27 mouse cellular contexts compared by ENCODE assay signal in the genomic region with DNA sequence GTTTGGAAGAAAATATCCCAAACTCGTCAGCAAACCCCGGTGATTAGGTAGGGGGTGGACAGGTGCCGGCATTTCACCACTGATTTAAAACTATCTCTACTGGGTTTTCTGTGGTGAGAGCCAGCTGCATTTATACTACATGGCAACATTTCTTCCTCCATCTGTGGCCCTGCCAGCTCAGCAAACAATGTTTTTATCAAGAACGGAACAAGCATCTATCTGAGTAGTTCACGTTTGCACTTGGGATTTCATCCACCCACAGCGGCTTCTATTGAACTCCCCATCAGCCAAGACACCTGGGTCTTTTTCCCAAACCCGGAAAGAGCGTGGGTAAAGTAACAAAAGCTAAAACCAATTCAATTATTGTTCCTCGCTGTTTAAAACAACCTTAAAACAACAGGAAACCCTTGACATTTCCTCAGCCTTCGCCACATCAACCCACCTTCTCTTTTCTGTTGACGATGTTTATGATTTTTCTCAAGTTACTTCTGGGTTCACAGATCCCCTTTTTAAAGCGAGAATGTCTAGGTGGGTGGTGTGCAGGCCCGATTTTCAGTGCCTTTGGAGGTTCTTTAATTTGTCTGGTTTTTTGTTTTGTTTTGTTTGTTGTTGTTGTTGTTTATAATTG. TPM values are rescaled to one million over a fixed set of nuclear protein-coding genes. Genes with fewer than 3 reads are reported as not detected.
DNase-seq lines count a peak whose midpoint lies in the region; ATAC-seq and TF ChIP-seq lines count a peak whose summit lies in the region.
"Had no signal": no experiment of that assay in that cellular context is flagged by ENCODE, and none has a peak within 500 bp of the region (broad histone marks: within the 10 kb centered on the region; RNA-seq: fewer than 3 reads in every experiment).

No protein-coding gene starts in this region.

- no peak for TF ChIP-seq CTCF in MEL (IDR thresholded peaks at IDR 0.05 in 2 of 3, conservative IDR thresholded peaks at IDR 0.05 in 1 of 3; ENCODE audit: control insufficient read depth in 1 of 3, insufficient read depth in 1 of 3, low read depth in 2 of 3, low read length in 3 of 3, poor library complexity in 1 of 3, severe bottlenecking in 1 of 3)

- no peak overlapping the region for H3K4me2 ChIP-seq in midbrain, embryonic 16.5 days (ENCODE audit: low read length)
- no peak overlapping the region for H3K4me2 ChIP-seq in liver, embryonic 12.5 days
- H3K4me2 ChIP-seq: forebrain, embryonic 13.5 days; heart, embryonic 15.5 days; hindbrain, embryonic 13.5 days; kidney, embryonic 15.5 days; limb, embryonic 13.5 days; liver, embryonic 11.5 days; midbrain, embryonic 12.5 days; stomach, embryonic 15.5 days had no signal

- no peak for TF ChIP-seq POLR2A in MEL (IDR thresholded peaks at IDR 0.05; ENCODE audit: control insufficient read depth in 1 of 2, insufficient read depth in 1 of 2, low read depth in 1 of 2, low read length in 2 of 2, poor library complexity in 1 of 2)

- intact Hi-C loops in left cerebral cortex, postnatal 25 days (cut with DNase I): no loop called here

- H3K27me3 ChIP-seq in MEL (ENCODE audit: control insufficient read depth in 1 of 2, insufficient read depth in 2 of 2, low read length in 2 of 2): no peaks in the 10 kb centered on the region
- H3K27me3 ChIP-seq in midbrain, embryonic 16.5 days (ENCODE audit: control insufficient read depth, insufficient read depth, low read depth, low read length): no peaks in the 10 kb centered on the region
- no peaks in the 10 kb centered on the region for H3K27me3 ChIP-seq in liver, embryonic 12.5 days (replicated peaks)
- H3K27me3 ChIP-seq: forebrain, embryonic 13.5 days; heart, embryonic 15.5 days; hindbrain, embryonic 13.5 days; kidney, embryonic 15.5 days; limb, embryonic 13.5 days; midbrain, embryonic 12.5 days; stomach, embryonic 15.5 days had no signal

- DNase-seq in CD4-positive, CD25-positive, alpha-beta regulatory T cell, adult 2 months (ENCODE audit: low read depth, low spot score): peak; percentile 28
- DNase-seq in MEL (ENCODE audit: low read depth, low spot score): no peak
- DNase-seq in induced T-regulatory cell, adult 2 months (ENCODE audit: low read depth): peak; percentile 47
- peak; percentile 25 for DNase-seq in thymus, postnatal 14 days
- no peak for DNase-seq in adrenal gland, adult 8-10 months
- DNase-seq in left cerebral cortex, postnatal 25 days (ENCODE audit: low spot score in 2 of 2): no peak
- DNase-seq: adrenal gland, adult 2 months; cerebellum, adult 2 months; cerebellum, postnatal 14 days; gastrocnemius, postnatal 14 days; kidney, adult 11 months; kidney, postnatal 25 days; liver, postnatal 0 days; retina, postnatal 1 day; right cerebral cortex, postnatal 14 days had no signal

- H3K36me3 ChIP-seq in MEL (ENCODE audit: control insufficient read depth in 1 of 2, insufficient read depth in 2 of 2, low read length in 2 of 2): peaks cover 0 to 13% of the 10 kb centered on the region in 2 experiments; a peak in 2 of 4 replicates
- no peaks in the 10 kb centered on the region for H3K36me3 ChIP-seq in midbrain, embryonic 16.5 days (ENCODE audit: control insufficient read depth, insufficient read depth, low read length)
- H3K36me3 ChIP-seq in liver, embryonic 12.5 days: no peaks in the 10 kb centered on the region
- H3K36me3 ChIP-seq: heart, embryonic 10.5 days; heart, embryonic 15.5 days; hindbrain, embryonic 13.5 days; kidney, embryonic 15.5 days; limb, embryonic 13.5 days; midbrain, embryonic 12.5 days; stomach, embryonic 15.5 days had no signal

- no peaks in the 10 kb centered on the region for H3K9me3 ChIP-seq in MEL (replicated peaks; ENCODE audit: insufficient read depth, low read length)
- no peaks in the 10 kb centered on the region for H3K9me3 ChIP-seq in midbrain, embryonic 16.5 days (replicated peaks; ENCODE audit: control insufficient read depth, low read length, poor library complexity, severe bottlenecking)
- no peaks in the 10 kb centered on the region for H3K9me3 ChIP-seq in liver, embryonic 12.5 days (replicated peaks)
- H3K9me3 ChIP-seq: forebrain, embryonic 13.5 days; heart, embryonic 10.5 days; heart, embryonic 15.5 days; hindbrain, embryonic 13.5 days; kidney, embryonic 15.5 days; limb, embryonic 13.5 days; midbrain, embryonic 12.5 days; stomach, embryonic 15.5 days had no signal

- H3K4me1 ChIP-seq in MEL (ENCODE audit: control insufficient read depth in 1 of 2, insufficient read depth in 2 of 2, low read length in 2 of 2): peaks cover 9 to 11% of the 10 kb centered on the region in 2 experiments
- no peaks in the 10 kb centered on the region for H3K4me1 ChIP-seq in midbrain, embryonic 16.5 days (ENCODE audit: control insufficient read depth, insufficient read depth, low read length)
- no peaks in the 10 kb centered on the region for H3K4me1 ChIP-seq in liver, embryonic 12.5 days
- H3K4me1 ChIP-seq: forebrain, embryonic 13.5 days; heart, embryonic 10.5 days; heart, embryonic 15.5 days; hindbrain, embryonic 13.5 days; kidney, embryonic 15.5 days; limb, embryonic 13.5 days; midbrain, embryonic 12.5 days; stomach, embryonic 15.5 days had no signal

- 78% methylated on average over 13 of the region's 13 CpGs for WGBS in midbrain, embryonic 16.5 days
- 53% methylated on average over 13 of the region's 13 CpGs for WGBS in liver, embryonic 12.5 days (ENCODE audit: insufficient replicate concordance)

- no peaks in the 10 kb centered on the region for H3K79me2 ChIP-seq in MEL (ENCODE audit: control insufficient read depth, insufficient read depth, low read length, poor library complexity)

- H3K4me3 ChIP-seq in MEL (ENCODE audit: control insufficient read depth in 1 of 2, insufficient read depth in 1 of 2, low read depth in 2 of 2, low read length in 2 of 2): no peak overlapping the region
- no peak overlapping the region for H3K4me3 ChIP-seq in midbrain, embryonic 16.5 days (ENCODE audit: low read depth, low read length)
- no peak overlapping the region for H3K4me3 ChIP-seq in liver, embryonic 12.5 days
- H3K4me3 ChIP-seq: forebrain, embryonic 13.5 days; heart, embryonic 10.5 days; heart, embryonic 15.5 days; hindbrain, embryonic 13.5 days; kidney, embryonic 15.5 days; limb, embryonic 13.5 days; midbrain, embryonic 12.5 days; stomach, embryonic 15.5 days had no signal

- no peak for ATAC-seq in midbrain, embryonic 16.5 days
- ATAC-seq in liver, embryonic 12.5 days: no peak
- ATAC-seq: forebrain, embryonic 13.5 days; liver, postnatal 0 days had no signal

- no peak overlapping the region for H3K27ac ChIP-seq in MEL (ENCODE audit: control insufficient read depth, low read depth, low read length)
- no peak overlapping the region for H3K27ac ChIP-seq in midbrain, embryonic 16.5 days (ENCODE audit: low read length)
- H3K27ac ChIP-seq in liver, embryonic 12.5 days: no peak overlapping the region
- H3K27ac ChIP-seq: forebrain, embryonic 13.5 days; heart, embryonic 10.5 days; heart, embryonic 15.5 days; hindbrain, embryonic 13.5 days; kidney, embryonic 15.5 days; limb, embryonic 13.5 days; midbrain, embryonic 12.5 days; stomach, embryonic 15.5 days had no signal

- H3K9ac ChIP-seq in MEL (ENCODE audit: control insufficient read depth, low read depth, low read length, poor library complexity, severe bottlenecking): no peak overlapping the region
- H3K9ac ChIP-seq in midbrain, embryonic 16.5 days (ENCODE audit: low read depth, low read length): no peak overlapping the region
- no peak overlapping the region for H3K9ac ChIP-seq in liver, embryonic 12.5 days
- H3K9ac ChIP-seq: forebrain, embryonic 13.5 days; heart, embryonic 15.5 days; hindbrain, embryonic 13.5 days; kidney, embryonic 15.5 days; limb, embryonic 13.5 days; liver, postnatal 0 days; midbrain, embryonic 12.5 days; stomach, embryonic 15.5 days had no signal

- 0 out of 4 replicates have a peak, but pooled peaks of 1 of the 2 experiments have one; percentile 9 for TF ChIP-seq EP300 in MEL (IDR thresholded peaks at IDR 0.05; ENCODE audit: low read depth in 1 of 2, low read length in 2 of 2)

- TF ChIP-seq RAD21 in MEL (IDR thresholded peaks at IDR 0.05; ENCODE audit: low read depth, low read length): no peak

TF ChIP-seq in MEL, 35 proteins besides CTCF, POLR2A, EP300 and RAD21:
- TF ChIP-seq ETS1 (IDR thresholded peaks at IDR 0.05; ENCODE audit: low read depth, low read length): 0 out of 2 replicates have a peak, but pooled peaks have one; percentile 5
- TF ChIP-seq SIN3A (IDR thresholded peaks at IDR 0.05; ENCODE audit: low read length): no peak

RNA-seq across cellular contexts. Expression of gene Actn2, which starts 8.8 kb away (rescaled TPM):
- not detected in 2 replicates for total RNA-seq in MEL (2012; rRNA removed)
- not detected for polyA plus RNA-seq in MEL (2012; ENCODE audit: insufficient read depth in 1 of 2, insufficient read length in 2 of 2, low read depth in 1 of 2, low replicate concordance in 2 of 2, missing spikeins in 1 of 2)
- 3.3 and 3.5 TPM in 2 replicates for polyA plus RNA-seq in midbrain, embryonic 16.5 days (2015; fragmentation: Nextera tagmentation; extraction: Ambion mirVana)
- 1 to 10 TPM in 3 of 4 experiments, under 1 TPM in 1; 0.45 to 2.4 (median 1.7) TPM for total RNA-seq in adrenal gland, adult 8-10 months (2022)
- 10 to 100 TPM in 1 of 2 experiments, 1 to 10 TPM in 1; 9.9 to 22.1 TPM for total RNA-seq in left cerebral cortex, postnatal 25 days (2021)
- polyA plus RNA-seq in liver, embryonic 12.5 days (2016; fragmentation: Nextera tagmentation; extraction: Ambion mirVana): 1.7 and 4.0 TPM in 2 replicates
- total RNA-seq: granulocyte monocyte progenitor cell, adult 5-6 weeks had no signal

RNA-seq across cellular contexts. Expression of gene Heatr1, which starts 45.5 kb away (rescaled TPM):
- 131 and 156 TPM in 2 replicates for total RNA-seq in MEL (2012; rRNA removed)
- 100 to 1,000 TPM; 130 to 468 TPM for polyA plus RNA-seq in MEL (2012; ENCODE audit: insufficient read depth in 1 of 2, insufficient read length in 2 of 2, low read depth in 1 of 2, low replicate concordance in 2 of 2, missing spikeins in 1 of 2)
- polyA plus RNA-seq in midbrain, embryonic 16.5 days (2015; fragmentation: Nextera tagmentation; extraction: Ambion mirVana): 10.3 and 14.7 TPM in 2 replicates
- total RNA-seq in adrenal gland, adult 8-10 months (2022): 10 to 100 TPM; 33.3 to 45.0 (median 35.6) TPM
- 10 to 100 TPM; 24.9 to 28.9 TPM for total RNA-seq in left cerebral cortex, postnatal 25 days (2021)
- 30.3 and 33.1 TPM in 2 replicates for polyA plus RNA-seq in liver, embryonic 12.5 days (2016; fragmentation: Nextera tagmentation; extraction: Ambion mirVana)

Comparison
In these comparisons a context has a peak if more than half of its experiments do, and no peak if none do; other contexts are left out.
1. DNase-seq: peak in CD4-positive, CD25-positive, alpha-beta regulatory T cell, adult 2 months (single experiment), induced T-regulatory cell, adult 2 months (single experiment) and thymus, postnatal 14 days (single experiment); none in MEL (single experiment), adrenal gland, adult 8-10 months (single experiment) and left cerebral cortex, postnatal 25 days (0 of 2).